Mouse (Mus musculus) right cerebral cortex, adult 2 months (tissue): ENCODE results near the gene Fam83g.
"Not testable (repeated sequence)": the region's sequence is repeated elsewhere in the genome, so short reads cannot be mapped to it uniquely, and the experiment has no call there.

Experiments used
- DNase-seq, 2 experiments: peaks; one replicate each; pipeline ENCODE4 v3.0.0; 2021 to 2022; ENCODE audit warnings: low spot score in 2 of 2

Fam83g gene

DNA sequence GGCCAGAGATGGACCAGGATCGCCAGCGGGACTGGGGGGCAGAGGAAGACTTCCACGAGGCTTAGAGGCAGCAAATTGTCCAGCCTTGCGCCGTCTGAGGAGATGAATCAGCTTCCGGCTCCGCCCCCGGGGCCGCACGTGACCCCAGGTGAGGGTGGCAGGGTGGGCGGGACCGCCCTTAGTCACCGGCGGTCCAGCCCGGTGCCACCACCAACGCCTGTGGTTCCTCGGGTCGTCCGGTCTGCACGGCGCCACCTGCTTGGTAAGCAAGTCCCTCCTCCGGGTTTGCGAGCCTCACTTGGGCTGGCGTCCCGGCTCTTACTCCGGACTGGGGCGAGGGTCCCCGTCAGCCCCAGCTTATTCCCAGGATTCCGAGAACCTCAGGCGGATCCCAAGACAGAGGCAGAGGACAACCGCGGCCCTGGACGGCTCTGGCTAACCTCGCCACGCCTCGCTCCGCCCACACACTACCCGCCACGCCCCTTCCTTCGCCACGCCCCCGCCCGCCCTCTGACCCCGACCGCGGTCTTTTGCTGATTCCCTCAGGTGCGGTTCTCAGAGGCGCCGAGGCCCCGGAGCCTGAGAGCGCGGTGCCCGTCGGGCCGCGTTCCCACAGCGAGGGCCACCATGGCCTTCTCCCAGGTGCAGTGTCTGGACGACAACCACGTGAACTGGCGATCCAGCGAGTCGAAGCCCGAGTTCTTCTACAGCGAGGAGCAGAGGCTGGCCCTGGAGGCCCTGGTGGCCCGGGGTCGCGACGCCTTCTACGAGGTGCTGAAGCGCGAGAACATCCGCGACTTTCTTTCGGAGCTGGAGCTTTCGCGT is at the start of gene Fam83g:
Gene Fam83g (plus strand): TSS at position 185 of the 825 bp plus-strand sequence.
- DNase-seq: no peak

GRCm38 (mm10) chr11:61636309-61636708 is 47.6 kb upstream of the Fam83g start:
- not testable (repeated sequence) for DNase-seq

DNA sequence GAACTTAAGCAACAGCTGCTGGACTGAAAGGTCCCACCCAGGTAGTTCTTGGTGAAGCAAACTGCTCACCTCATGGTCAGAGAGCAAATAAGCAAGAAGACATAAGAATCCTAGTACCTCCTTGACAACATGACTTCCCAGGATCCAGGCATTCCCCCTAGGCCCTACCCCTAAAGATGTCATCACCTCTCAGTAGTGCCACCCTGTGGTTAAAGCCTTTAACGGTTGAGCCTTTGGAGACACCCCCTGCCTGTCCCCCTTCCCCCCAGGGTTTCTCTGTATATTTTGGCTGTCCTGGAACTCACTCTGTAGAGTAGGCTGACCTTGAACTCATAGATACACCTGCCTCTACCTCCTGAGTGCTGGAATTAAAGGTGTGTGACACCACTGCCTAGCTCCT is 46.5 kb upstream of the Fam83g start:
- DNase-seq: no peak

DNA sequence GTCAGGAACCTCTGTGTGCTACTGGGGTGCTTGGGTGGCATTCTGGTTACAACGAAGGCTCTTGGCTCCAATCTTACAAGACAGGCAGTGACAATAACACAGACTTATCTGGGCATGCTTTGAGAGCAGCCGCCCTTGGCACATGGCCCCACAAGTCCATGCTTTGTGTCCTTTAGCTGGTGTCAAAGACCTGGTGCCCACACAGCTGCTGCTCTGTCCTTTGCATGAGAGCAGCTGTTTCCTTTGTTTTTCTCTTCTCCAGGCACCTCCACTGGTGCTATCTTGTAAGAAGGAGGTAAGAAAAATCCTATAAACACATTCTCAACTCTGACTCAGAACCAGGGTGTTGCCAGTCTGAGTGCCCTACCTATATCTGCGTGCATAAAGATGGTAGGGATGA is 46.0 kb upstream of the Fam83g start:
- no peak for DNase-seq

- no peak for DNase-seq
These were observed 44.9 kb upstream of the Fam83g start for GRCm38 (mm10) chr11:61638764-61639536.

GRCm38 (mm10) chr11:61639601-61640177 is 44.2 kb upstream of the Fam83g start:
- DNase-seq: no peak

DNA sequence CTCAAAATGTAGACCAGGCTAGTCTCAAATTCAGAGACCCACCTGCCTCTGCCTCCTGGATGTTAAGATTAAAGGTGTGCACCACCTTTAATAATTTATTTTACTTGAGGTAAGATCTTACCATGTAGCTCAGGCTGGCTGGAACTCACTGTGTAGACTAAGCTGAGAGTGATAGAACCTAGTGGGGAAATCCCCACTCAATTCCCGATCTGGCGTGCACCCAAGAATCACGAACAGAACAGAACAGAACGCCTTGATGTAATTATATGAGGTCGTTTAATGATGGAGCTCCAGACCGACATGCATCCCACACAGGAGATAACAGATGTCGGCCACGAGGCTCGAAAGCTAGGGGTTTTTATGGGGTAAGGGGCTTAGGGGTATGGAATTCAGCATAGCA is 43.3 kb upstream of the Fam83g start:
- DNase-seq: not testable (repeated sequence)

DNA sequence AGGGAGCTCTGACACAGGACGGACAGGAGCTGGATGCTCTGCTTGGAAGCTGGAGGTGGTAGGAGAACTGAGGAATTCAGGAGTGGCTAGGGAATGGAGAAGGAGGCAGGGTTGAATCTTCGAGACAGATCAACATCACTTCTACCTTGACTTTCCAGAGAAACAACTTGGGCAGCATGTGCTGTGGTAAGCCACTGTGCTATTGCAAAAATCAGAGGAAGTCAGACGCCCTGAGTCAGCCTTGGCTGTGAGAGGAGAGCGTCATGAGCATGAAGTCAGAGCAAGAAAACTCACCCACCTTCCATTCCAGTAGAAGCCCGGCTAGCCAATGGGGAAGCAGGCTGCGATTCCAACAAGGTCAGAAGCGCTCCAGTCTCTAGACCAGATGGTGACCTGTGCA is 41.8 kb upstream of the Fam83g start:
- DNase-seq: no peak

- DNase-seq: no peak
These were observed 40.5 kb upstream of the Fam83g start for GRCm38 (mm10) chr11:61643184-61643961.

DNA sequence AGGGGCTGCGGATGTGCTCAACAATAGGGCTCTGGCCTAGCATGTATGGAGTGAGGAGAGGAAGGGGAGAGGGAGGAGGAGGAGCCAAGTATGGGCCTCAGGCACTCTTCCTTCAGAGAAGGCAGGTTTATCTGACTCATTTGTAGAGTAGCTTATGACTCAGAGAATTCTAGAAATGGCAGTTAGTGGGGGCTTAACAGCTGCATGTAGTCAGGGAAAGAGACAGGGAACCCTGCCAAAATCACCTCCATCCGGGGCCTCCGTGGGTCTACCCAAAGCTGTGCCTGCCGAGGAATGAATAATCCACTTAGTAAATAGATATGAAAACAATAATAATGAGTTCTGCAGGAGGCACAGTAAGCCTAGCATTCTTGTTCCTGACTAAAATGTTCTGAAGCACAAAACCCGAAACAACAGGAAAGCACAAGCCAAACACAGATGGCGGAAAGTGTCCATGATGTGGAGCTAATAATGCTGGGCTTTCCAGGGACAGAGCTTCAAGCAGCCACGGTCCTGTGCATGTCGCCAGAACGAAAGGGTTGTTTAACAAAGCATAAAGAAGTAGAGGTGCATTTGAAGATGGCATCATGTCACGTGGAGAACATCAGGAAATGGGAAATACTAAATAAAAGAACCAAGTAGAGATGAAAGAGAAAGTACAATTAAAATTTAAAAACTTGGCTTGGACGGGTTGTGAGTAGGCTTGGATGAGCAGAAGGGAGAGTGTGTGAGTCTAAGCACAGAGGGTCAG is 39.1 kb upstream of the Fam83g start:
- DNase-seq: peak; percentile 74 to 78

DNA sequence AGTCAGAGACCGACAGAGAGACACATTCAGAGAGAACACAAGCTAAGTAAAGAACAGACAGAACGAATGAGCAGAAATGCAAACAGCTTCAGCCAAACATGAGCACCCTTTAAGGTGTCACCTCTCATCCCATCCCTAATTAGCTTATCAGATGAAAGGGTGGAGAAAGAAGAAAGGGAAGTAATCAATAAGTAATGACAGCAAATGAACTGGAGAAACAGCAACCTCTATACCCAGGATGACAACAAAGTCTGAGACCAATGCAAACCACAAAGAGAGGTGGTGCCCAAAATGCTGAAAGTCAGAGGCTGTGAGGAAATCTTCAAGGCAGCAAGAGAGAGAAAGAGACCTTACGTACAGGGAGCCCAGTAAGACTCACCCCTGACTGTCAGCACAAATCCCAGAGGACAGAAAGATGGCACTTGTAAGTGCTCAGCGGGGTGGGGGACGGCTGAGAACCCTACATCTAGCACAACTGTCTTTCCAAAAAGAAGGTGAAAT is 38.5 kb upstream of the Fam83g start:
- DNase-seq: no peak

DNA sequence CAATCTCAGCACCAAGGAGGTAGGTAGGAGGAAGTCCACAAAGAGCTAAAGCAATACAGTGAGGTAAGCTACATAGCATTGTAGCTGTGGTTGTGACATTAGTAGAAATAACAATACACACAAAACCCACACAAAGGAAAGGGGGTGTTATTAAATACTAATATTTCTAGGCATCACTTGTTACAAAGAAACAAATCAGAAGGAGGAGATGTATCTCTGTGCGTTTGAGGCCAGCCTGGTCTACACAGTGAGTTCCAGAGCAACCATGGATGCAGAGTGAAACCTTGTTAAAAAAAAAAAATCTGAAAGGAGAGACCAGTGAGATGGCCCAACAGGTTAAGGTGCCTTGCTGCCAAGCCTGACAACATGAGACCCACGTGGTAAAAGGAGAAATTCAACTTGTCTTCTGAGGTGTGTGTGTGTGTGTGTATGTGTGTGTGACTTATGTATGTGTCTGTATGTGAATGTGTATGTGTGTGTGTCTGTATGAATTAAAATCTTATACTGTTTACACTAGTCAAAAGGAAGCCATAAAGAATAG is 37.3 kb upstream of the Fam83g start:
- no peak for DNase-seq

DNA sequence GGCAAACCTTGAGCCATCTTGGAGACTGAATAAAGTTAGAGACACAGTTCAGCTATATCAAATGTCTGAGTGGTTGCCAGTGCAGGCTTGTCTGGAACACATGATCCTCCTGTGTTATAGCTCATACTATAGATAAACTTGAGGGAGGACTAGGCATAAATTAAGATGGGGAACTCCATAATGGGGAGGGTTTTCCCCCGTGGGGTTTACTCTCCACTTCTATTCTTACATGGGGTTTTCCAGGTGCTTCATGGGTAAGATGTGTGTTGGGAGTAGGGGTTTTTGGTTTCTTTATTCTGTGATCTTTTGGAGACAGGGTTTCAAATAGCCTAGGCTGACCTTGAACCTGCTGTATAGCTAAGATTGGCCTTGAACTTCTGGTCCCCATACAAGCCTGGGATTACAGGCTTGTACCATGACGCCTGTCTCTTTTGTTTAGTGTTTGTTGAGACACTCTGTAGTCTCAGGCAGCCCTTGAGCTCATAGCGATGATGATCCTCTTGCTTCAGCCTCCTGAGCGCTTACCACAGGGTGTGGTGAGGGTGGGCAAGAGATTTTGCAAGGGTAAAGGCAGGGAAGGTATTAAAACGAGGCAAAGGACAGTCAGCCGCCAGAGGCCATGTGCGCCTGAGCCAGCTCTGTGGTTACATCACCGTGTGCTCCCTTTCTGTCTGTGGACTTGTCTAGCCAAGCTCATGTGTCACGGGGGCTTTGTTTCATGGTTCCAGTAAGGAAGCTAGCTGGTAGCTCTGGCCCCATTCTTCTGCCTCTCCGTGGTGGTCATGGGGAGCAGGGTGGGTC is 36.6 kb upstream of the Fam83g start:
- DNase-seq: no peak

GRCm38 (mm10) chr11:61647956-61648748 is 35.7 kb upstream of the Fam83g start:
- DNase-seq: no peak

DNA sequence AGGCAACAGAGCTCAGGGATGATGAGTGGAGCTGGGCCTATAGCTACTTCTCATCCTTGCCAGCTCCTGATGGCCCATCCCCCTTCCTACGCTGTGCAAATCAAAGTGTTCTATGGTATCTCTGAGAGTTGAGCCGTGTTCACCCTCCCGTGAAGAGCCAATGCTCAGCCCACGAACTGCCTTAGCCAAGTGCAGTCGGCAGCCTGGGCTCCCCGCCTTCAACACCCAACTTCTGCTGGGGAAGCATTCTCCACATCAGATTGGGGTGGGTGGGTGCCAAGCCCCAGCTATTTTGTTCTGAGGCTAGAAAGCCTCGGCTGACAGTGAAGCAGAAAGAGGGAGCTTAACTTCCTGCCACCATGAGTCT is 35.2 kb upstream of the Fam83g start:
- DNase-seq: peak; percentile 65 to 73

GRCm38 (mm10) chr11:61649163-61649580 is 34.7 kb upstream of the Fam83g start:
- DNase-seq: no peak

- DNase-seq: no peak
These were observed 34.3 kb upstream of the Fam83g start for GRCm38 (mm10) chr11:61649626-61650025.

DNA sequence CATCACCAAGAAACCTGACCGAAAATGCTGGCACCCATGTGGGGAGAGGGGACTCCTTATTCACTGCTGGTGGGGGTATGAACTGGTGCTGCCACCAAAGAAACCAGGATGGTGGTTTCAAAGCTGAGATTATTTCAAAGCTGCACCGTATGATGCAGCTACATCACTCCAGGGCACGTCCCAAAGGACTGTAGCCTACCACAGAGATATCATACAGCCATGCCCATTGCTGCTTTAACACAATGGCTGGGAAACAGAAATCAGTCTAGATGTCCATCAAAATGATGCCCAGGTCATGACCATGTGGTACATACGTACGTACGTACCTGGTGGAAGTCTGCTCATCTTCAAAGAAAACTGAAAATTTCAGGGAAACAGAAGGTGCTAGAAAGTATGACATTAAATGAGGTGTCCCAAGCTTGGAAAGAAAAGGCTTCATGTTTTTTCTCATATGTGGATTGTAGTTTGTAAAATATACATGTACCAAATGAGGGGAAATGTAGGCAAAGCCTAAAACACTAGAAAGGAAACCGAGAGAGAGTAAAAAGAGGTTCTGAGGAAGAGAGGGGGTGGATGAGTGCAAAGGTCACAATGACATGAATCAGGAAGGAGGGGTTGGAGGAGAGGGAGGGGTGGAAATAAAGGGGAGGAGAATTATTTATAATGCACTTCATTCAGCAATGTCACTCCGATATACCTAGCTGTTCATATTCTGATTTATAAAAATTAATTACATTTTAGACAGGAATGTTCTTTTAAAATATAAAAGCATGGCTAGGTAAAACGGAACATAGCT is 33.2 kb upstream of the Fam83g start:
- no peak for DNase-seq
